In genomic region chr3:30560677-30561314, GRCm38 (mm10) we compare ENCODE assay signal across 18 mouse cellular contexts. TPM values are rescaled to one million over a fixed set of nuclear protein-coding genes. Genes with fewer than 3 reads are reported as not detected.
DNase-seq lines count a peak whose midpoint lies in the region; ATAC-seq and TF ChIP-seq lines count a peak whose summit lies in the region.
"Had no signal": no experiment of that assay in that cellular context is flagged by ENCODE, and none has a peak within 500 bp of the region (broad histone marks: within the 10 kb centered on the region; RNA-seq: fewer than 3 reads in every experiment).

No protein-coding gene starts in this region.

- TF ChIP-seq CTCF in gastrocnemius, adult 2 months (IDR thresholded peaks at IDR 0.05) = peak; percentile 63

- no peak for ATAC-seq in limb, embryonic 14.5 days (ENCODE audit: low FRiP score, low read depth)
- ATAC-seq: CD4-positive, CD25-positive, alpha-beta regulatory T cell, adult 4 months had no signal

- H3K9ac ChIP-seq in limb, embryonic 14.5 days (ENCODE audit: low read depth, low read length, severe bottlenecking) = no peak overlapping the region
- H3K9ac ChIP-seq: heart, embryonic 13.5 days; hindbrain, embryonic 13.5 days; limb, embryonic 15.5 days; neural tube, embryonic 15.5 days had no signal

- no peaks in the 10 kb centered on the region for H3K4me1 ChIP-seq in limb, embryonic 14.5 days (ENCODE audit: control insufficient read depth, insufficient read depth, low read length)
- peaks cover 10% of the 10 kb centered on the region for H3K4me1 ChIP-seq in limb, embryonic 10.5 days
- H3K4me1 ChIP-seq: hindbrain, embryonic 13.5 days; limb, embryonic 15.5 days; neural tube, embryonic 15.5 days had no signal

- H3K4me3 ChIP-seq in gastrocnemius, adult 2 months = no peak overlapping the region
- H3K4me3 ChIP-seq in limb, embryonic 14.5 days (replicated peaks; ENCODE audit: low read length) = no peak overlapping the region
- no peak overlapping the region for H3K4me3 ChIP-seq in limb, embryonic 10.5 days
- H3K4me3 ChIP-seq: erythroblast, embryonic 14.5 days; heart, embryonic 13.5 days; hindbrain, embryonic 13.5 days; limb, embryonic 15.5 days; neural tube, embryonic 15.5 days had no signal

- H3K9me3 ChIP-seq in limb, embryonic 14.5 days (ENCODE audit: control insufficient read depth, low read length) = no peaks in the 10 kb centered on the region
- H3K9me3 ChIP-seq in limb, embryonic 10.5 days (replicated peaks) = no peaks in the 10 kb centered on the region
- H3K9me3 ChIP-seq: heart, embryonic 13.5 days; hindbrain, embryonic 13.5 days; limb, embryonic 15.5 days; neural tube, embryonic 15.5 days had no signal

- 47% methylated on average over 6 of the region's 6 CpGs for WGBS in limb, embryonic 14.5 days
- WGBS in limb, embryonic 10.5 days = 60% methylated on average over 6 of the region's 6 CpGs

- intact Hi-C loops in gastrocnemius, adult 2 months (cut with DNase I) = loop anchor here (2.0 kb wide), 1 partner anchor 748 kb away; no protein-coding TSS in a partner anchor

- H3K27ac ChIP-seq in gastrocnemius, adult 2 months = no peak overlapping the region
- no peak overlapping the region for H3K27ac ChIP-seq in limb, embryonic 14.5 days (replicated peaks; ENCODE audit: low read depth, low read length)
- no peak overlapping the region for H3K27ac ChIP-seq in limb, embryonic 10.5 days
- H3K27ac ChIP-seq: heart, embryonic 13.5 days; hindbrain, embryonic 13.5 days; limb, embryonic 15.5 days; neural tube, embryonic 15.5 days had no signal

- no peaks in the 10 kb centered on the region for H3K36me3 ChIP-seq in limb, embryonic 14.5 days (ENCODE audit: control insufficient read depth, insufficient read depth, low read length)
- H3K36me3 ChIP-seq in limb, embryonic 10.5 days = no peaks in the 10 kb centered on the region
- H3K36me3 ChIP-seq: heart, embryonic 13.5 days; hindbrain, embryonic 13.5 days; limb, embryonic 15.5 days; neural tube, embryonic 15.5 days had no signal

- no peak overlapping the region for H3K4me2 ChIP-seq in limb, embryonic 14.5 days (replicated peaks; ENCODE audit: low read depth, low read length, severe bottlenecking)
- H3K4me2 ChIP-seq: heart, embryonic 13.5 days; hindbrain, embryonic 13.5 days; limb, embryonic 15.5 days; neural tube, embryonic 15.5 days had no signal

- no peak for DNase-seq in gastrocnemius, adult 2 months
- DNase-seq in gastrocnemius, postnatal 10 days = no peak
- peak; percentile 59 for DNase-seq in limb, embryonic 14.5 days (ENCODE audit: low spot score)
- DNase-seq in limb, embryonic 10.5 days (ENCODE audit: low spot score) = no peak
- DNase-seq in 3T3-L1 (ENCODE audit: low read depth, low spot score) (peak; percentile 63), NIH3T3 (ENCODE audit: low read depth) (peak; percentile 66)
- DNase-seq in frontal cortex, postnatal 14 days (ENCODE audit: low spot score in 2 of 2) = no peak
- DNase-seq in right cerebral cortex, postnatal 4 days = no peak
- DNase-seq: adrenal gland, postnatal 14 days; kidney, postnatal 14 days; thymus, postnatal 36 days had no signal

- no peak for TF ChIP-seq POLR2A in limb, embryonic 14.5 days (IDR thresholded peaks at IDR 0.05; ENCODE audit: borderline replicate concordance, extremely low read depth, insufficient read depth, insufficient read length)

- no peaks in the 10 kb centered on the region for H3K27me3 ChIP-seq in limb, embryonic 14.5 days (ENCODE audit: control insufficient read depth, insufficient read depth, low read length)
- H3K27me3 ChIP-seq in limb, embryonic 10.5 days (ENCODE audit: low read depth, poor library complexity, severe bottlenecking) = no peaks in the 10 kb centered on the region
- H3K27me3 ChIP-seq: heart, embryonic 13.5 days; hindbrain, embryonic 13.5 days; limb, embryonic 15.5 days; neural tube, embryonic 15.5 days had no signal

RNA-seq across cellular contexts. Expression of gene Mecom, which starts 13.0 kb away (rescaled TPM):
- 1 to 10 TPM; 5.8 to 6.9 TPM for total RNA-seq in gastrocnemius, adult 2 months (2021)
- total RNA-seq in gastrocnemius, postnatal 10 days (2021) = 10 to 100 TPM; 10.1 to 14.5 TPM
- polyA plus RNA-seq in limb, embryonic 14.5 days (2012; rRNA removed) = 35.8 and 38.6 TPM in 2 replicates
- 42.2 and 61.6 TPM in 2 replicates for polyA plus RNA-seq in limb, embryonic 14.5 days (2014; fragmentation: Nextera tagmentation; extraction: Ambion mirVana)
- 167 and 217 TPM in 2 replicates for polyA plus RNA-seq in limb, embryonic 10.5 days (2016; fragmentation: Nextera tagmentation; extraction: Ambion mirVana)

RNA-seq across cellular contexts. Expression of gene Actrt3, which starts 38.9 kb away (rescaled TPM):
- total RNA-seq in gastrocnemius, adult 2 months (2021) = not detected
- total RNA-seq in gastrocnemius, postnatal 10 days (2021) = not detected
- polyA plus RNA-seq in limb, embryonic 14.5 days (2012; rRNA removed) = 0.11 TPM in 1 of 2 replicates, not detected in the other
- 0.10 TPM in 1 of 2 replicates, not detected in the other for polyA plus RNA-seq in limb, embryonic 14.5 days (2014; fragmentation: Nextera tagmentation; extraction: Ambion mirVana)
- 0.08 TPM in 1 of 2 replicates, not detected in the other for polyA plus RNA-seq in limb, embryonic 10.5 days (2016; fragmentation: Nextera tagmentation; extraction: Ambion mirVana)
- total RNA-seq: adrenal gland, postnatal 14 days; gastrocnemius, adult 8-10 months had no signal
- polyA plus RNA-seq: erythroblast, embryonic 14.5 days; heart, embryonic 13.5 days; limb, embryonic 15.5 days had no signal

RNA-seq across cellular contexts. Expression of gene Mynn, which starts 41.1 kb away (rescaled TPM):
- 10 to 100 TPM; 12.8 to 12.9 TPM for total RNA-seq in gastrocnemius, adult 2 months (2021)
- 10 to 100 TPM; 11.7 to 15.0 TPM for total RNA-seq in gastrocnemius, postnatal 10 days (2021)
- polyA plus RNA-seq in limb, embryonic 14.5 days (2012; rRNA removed) = 22.3 TPM in 2 replicates
- polyA plus RNA-seq in limb, embryonic 14.5 days (2014; fragmentation: Nextera tagmentation; extraction: Ambion mirVana) = 30.6 and 32.0 TPM in 2 replicates
- polyA plus RNA-seq in limb, embryonic 10.5 days (2016; fragmentation: Nextera tagmentation; extraction: Ambion mirVana) = 27.1 and 32.2 TPM in 2 replicates

Comparison
In these comparisons a context has a peak if more than half of its experiments do, and no peak if none do; other contexts are left out.
1. DNase-seq: peak in limb, embryonic 14.5 days (single experiment), 3T3-L1 (single experiment) and NIH3T3 (single experiment); none in gastrocnemius, adult 2 months (single experiment), gastrocnemius, postnatal 10 days (single experiment), limb, embryonic 10.5 days (single experiment), frontal cortex, postnatal 14 days (0 of 2) and right cerebral cortex, postnatal 4 days (single experiment).